Mouse (Mus musculus) liver, adult 2 months (tissue): ENCODE results near the gene Ccdc61. TPM values are rescaled to one million over a fixed set of nuclear protein-coding genes. Genes with fewer than 3 reads are reported as not detected.
A peak's percentile ranks its signal among the peaks of the same experiment; 100 is the strongest.

Experiments used
- DNase-seq: peaks from one replicate; pipeline ENCODE4 v3.0.0-alpha.2; 2011; ENCODE audit warnings: low read depth, low spot score; ENCODE audit errors: extremely low read depth
- H3K27ac ChIP-seq: fragments of 200-500 bp; replicated peaks from 2 replicates; pipeline ENCODE4 v1.5.1; 2012; ENCODE audit warnings: low read depth, mild to moderate bottlenecking, control low read depth, inconsistent platforms, low read length; ENCODE audit not compliant: insufficient read depth
- H3K27me3 ChIP-seq: fragments of 200-500 bp; 2 replicates; pipeline ENCODE4 v1.6.1; 2012; ENCODE audit warnings: mild to moderate bottlenecking, moderate library complexity, low read length, inconsistent platforms; ENCODE audit not compliant: control insufficient read depth, insufficient read depth
- H3K36me3 ChIP-seq: fragments of 200-500 bp; 2 replicates; pipeline ENCODE4 v1.6.1; 2012; ENCODE audit warnings: low read length, inconsistent platforms; ENCODE audit not compliant: control insufficient read depth, insufficient read depth
- H3K4me1 ChIP-seq: fragments of 200-500 bp; 2 replicates; pipeline ENCODE4 v1.6.1; 2011; ENCODE audit warnings: low read length; ENCODE audit not compliant: control insufficient read depth, insufficient read depth
- H3K4me3 ChIP-seq: fragments of 200-500 bp; 2 replicates; pipeline ENCODE4 v1.5.1; 2011; ENCODE audit warnings: low read depth, mild to moderate bottlenecking, control low read depth, low read length, moderate library complexity; ENCODE audit not compliant: insufficient read depth
- H3K79me2 ChIP-seq: fragments of 200-500 bp; 2 replicates; pipeline ENCODE4 v1.6.1; 2012; ENCODE audit warnings: inconsistent platforms, mild to moderate bottlenecking, low read length, moderate library complexity; ENCODE audit not compliant: control insufficient read depth, insufficient read depth
- H3K9ac ChIP-seq: fragments of 200-500 bp; 2 replicates; pipeline ENCODE4 v1.6.1; 2012; ENCODE audit warnings: low read depth, mild to moderate bottlenecking, control low read depth, inconsistent platforms, low read length
- CTCF ChIP-seq: fragments of 200-500 bp; IDR thresholded peaks from 2 replicates; pipeline ENCODE4 v1.5.1; 2011; ENCODE audit warnings: low read depth, low read length, control low read depth
- POLR2A ChIP-seq: fragments of 200-500 bp; IDR thresholded peaks from 2 replicates; pipeline ENCODE4 v1.6.1; 2011; ENCODE audit warnings: low read length, control low read depth; ENCODE audit not compliant: insufficient read depth; ENCODE audit errors: extremely low read depth
- WGBS: fragments of 180-500 bp; shearing (Covaris S2); methylation state at CpG from one replicate; pipeline ENCODE4 v1.1.7; 2018; 5-methylcytosine and 5-hydroxymethylcytosine counted together
- polyA plus RNA-seq: library from polyadenylated mRNA; depleted of rRNA; stranded (reverse); fragments of >200 nt; gene quantifications from 2 replicates; pipeline ENCODE4 v1.2.3, GENCODE M21; 2012; rRNA removed
- total RNA-seq: library from RNA; depleted of rRNA; stranded (reverse); fragments of >200 nt; gene quantifications from 2 replicates; pipeline ENCODE4 v1.2.3, GENCODE M21; 2014; rRNA removed

The Ccdc61 gene
- total and polyA plus RNA-seq, 2 experiments, result 5.6 to 12.0 TPM

- WGBS, result 90% methylated on average over 2 of the region's 2 CpGs
- no peak overlapping the region for H3K27ac ChIP-seq
These were observed 41.7 kb downstream of the Ccdc61 start for GRCm38 (mm10) chr7:18868491-18868890.

GRCm38 (mm10) chr7:18862801-18863200 is 47.4 kb downstream of the Ccdc61 start:
- Histone ChIP-seq H3K36me3 (no peaks in the 10 kb centered on the region), H3K27me3 (no peaks in the 10 kb centered on the region; the same call in 1 of the 2 replicates), H3K79me2 (no peaks in the 10 kb centered on the region), H3K4me1 (no peaks in the 10 kb centered on the region), H3K9ac (no peak overlapping the region), H3K4me3 (no peak overlapping the region), H3K27ac (no peak overlapping the region)
- no peak for TF ChIP-seq CTCF
- TF ChIP-seq POLR2A, result no peak
- DNase-seq, result no peak
- WGBS, result 82% methylated on average over 6 of the region's 6 CpGs

More at GRCm38 (mm10) chr7:18868491-18868890, 41.7 kb downstream of the Ccdc61 start:
- Histone ChIP-seq H3K36me3 (no peaks in the 10 kb centered on the region), H3K27me3 (no peaks in the 10 kb centered on the region), H3K4me1 (no peaks in the 10 kb centered on the region), H3K79me2 (no peaks in the 10 kb centered on the region), H3K9ac (no peak overlapping the region), H3K4me3 (no peak overlapping the region)
- DNase-seq, result no peak
- TF ChIP-seq POLR2A (no peak), CTCF (no peak)

GRCm38 (mm10) chr7:18858310-18858916 is 51.8 kb downstream of the Ccdc61 start:
- TF ChIP-seq POLR2A, result no peak
- no peak for TF ChIP-seq CTCF
- Histone ChIP-seq H3K27me3 (no peaks in the 10 kb centered on the region; the same call in 1 of the 2 replicates), H3K9ac (no peak overlapping the region), H3K27ac (no peak overlapping the region; the same call in 1 of the 2 replicates), H3K4me3 (no peak overlapping the region), H3K4me1 (no peaks in the 10 kb centered on the region), H3K79me2 (no peaks in the 10 kb centered on the region), H3K36me3 (no peaks in the 10 kb centered on the region)
- WGBS, result 69% methylated on average over 5 of the region's 5 CpGs
- DNase-seq, result peak; percentile 3

- 56% methylated on average over 1 of the region's 1 CpGs for WGBS
These were observed 61.8 kb downstream of the Ccdc61 start for GRCm38 (mm10) chr7:18848395-18848794.

GRCm38 (mm10) chr7:18844811-18845210 is 65.4 kb downstream of the Ccdc61 start:
- H3K79me2 ChIP-seq, result no peaks in the 10 kb centered on the region
- H3K36me3 ChIP-seq, result no peaks in the 10 kb centered on the region
- no peak overlapping the region for H3K4me3 ChIP-seq
- H3K4me1 ChIP-seq, result no peaks in the 10 kb centered on the region
- H3K9ac ChIP-seq, result no peak overlapping the region
- no peaks in the 10 kb centered on the region for H3K27me3 ChIP-seq
- TF ChIP-seq CTCF (no peak), POLR2A (no peak)
- DNase-seq, result no peak
- 60% methylated on average over 5 of the region's 5 CpGs for WGBS
- H3K27ac ChIP-seq, result no peak overlapping the region

More at GRCm38 (mm10) chr7:18848395-18848794, 61.8 kb downstream of the Ccdc61 start:
- no peaks in the 10 kb centered on the region for H3K79me2 ChIP-seq
- no peaks in the 10 kb centered on the region for H3K27me3 ChIP-seq
- H3K36me3 ChIP-seq, result no peaks in the 10 kb centered on the region
- no peak overlapping the region for H3K9ac ChIP-seq
- DNase-seq, result no peak
- no peaks in the 10 kb centered on the region for H3K4me1 ChIP-seq
- TF ChIP-seq POLR2A (no peak), CTCF (no peak)
- H3K27ac ChIP-seq, result no peak overlapping the region
- no peak overlapping the region for H3K4me3 ChIP-seq

GRCm38 (mm10) chr7:18841174-18841567 is 69.0 kb downstream of the Ccdc61 start:
- Histone ChIP-seq H3K4me3 (no peak overlapping the region), H3K27ac (no peak overlapping the region), H3K9ac (no peak overlapping the region), H3K79me2 (no peaks in the 10 kb centered on the region), H3K36me3 (no peaks in the 10 kb centered on the region), H3K27me3 (no peaks in the 10 kb centered on the region), H3K4me1 (no peaks in the 10 kb centered on the region)
- WGBS, result 74% methylated on average over 1 of the region's 1 CpGs
- DNase-seq, result no peak
- TF ChIP-seq POLR2A (no peak), CTCF (no peak)

Other genes with a start within 250 kb of the Ccdc61 start
- gene Psg20, start 224.2 kb downstream of the Ccdc61 start, total RNA-seq, result not detected in 2 replicates
- not detected in 2 replicates for gene Psg20, start 224.2 kb downstream of the Ccdc61 start, polyA plus RNA-seq
- not detected in 2 replicates for gene Psg22, start 192.3 kb downstream of the Ccdc61 start, total RNA-seq
- gene Psg22, start 192.3 kb downstream of the Ccdc61 start, polyA plus RNA-seq, result 0.04 TPM in 1 of 2 replicates, not detected in the other
- gene Psg19, start 111.9 kb downstream of the Ccdc61 start, total RNA-seq, result not detected in 2 replicates
- not detected in 2 replicates for gene Psg19, start 111.9 kb downstream of the Ccdc61 start, polyA plus RNA-seq
- not detected in 2 replicates for gene Psg17, start 88.8 kb downstream of the Ccdc61 start, total RNA-seq
- gene Psg17, start 88.8 kb downstream of the Ccdc61 start, polyA plus RNA-seq, result not detected in 2 replicates
- 0.83 and 1.1 TPM in 2 replicates for gene Mill2, start 70.4 kb downstream of the Ccdc61 start, total RNA-seq
- gene Mill2, start 70.4 kb downstream of the Ccdc61 start, polyA plus RNA-seq, result 0.37 and 0.50 TPM in 2 replicates
- gene Pglyrp1, start 39.1 kb downstream of the Ccdc61 start, total RNA-seq, result 0.18 and 0.27 TPM in 2 replicates
- gene Pglyrp1, start 39.1 kb downstream of the Ccdc61 start, polyA plus RNA-seq, result 1.7 and 2.0 TPM in 2 replicates
- 0.09 and 0.27 TPM in 2 replicates for gene Nova2, start 15.5 kb upstream of the Ccdc61 start, total RNA-seq
- 0.16 and 0.24 TPM in 2 replicates for gene Nova2, start 15.5 kb upstream of the Ccdc61 start, polyA plus RNA-seq
- gene Nanos2, start 77.0 kb upstream of the Ccdc61 start, total RNA-seq, result not detected in 2 replicates
- not detected in 2 replicates for gene Nanos2, start 77.0 kb upstream of the Ccdc61 start, polyA plus RNA-seq
- gene Mypop, start 80.8 kb upstream of the Ccdc61 start, total RNA-seq, result 0.54 and 0.65 TPM in 2 replicates
- gene Mypop, start 80.8 kb upstream of the Ccdc61 start, polyA plus RNA-seq, result 2.7 and 3.1 TPM in 2 replicates
- 4.5 and 7.3 TPM in 2 replicates for gene Irf2bp1, start 93.6 kb upstream of the Ccdc61 start, total RNA-seq
- gene Irf2bp1, start 93.6 kb upstream of the Ccdc61 start, polyA plus RNA-seq, result 13.2 and 14.6 TPM in 2 replicates
- gene Foxa3, start 113.1 kb upstream of the Ccdc61 start, total RNA-seq, result 31.2 and 60.1 TPM in 2 replicates
- 47.4 and 54.1 TPM in 2 replicates for gene Foxa3, start 113.1 kb upstream of the Ccdc61 start, polyA plus RNA-seq
- gene Sympk, start 114.0 kb upstream of the Ccdc61 start, total RNA-seq, result 21.5 and 29.5 TPM in 2 replicates
- gene Sympk, start 114.0 kb upstream of the Ccdc61 start, polyA plus RNA-seq, result 37.3 and 46.9 TPM in 2 replicates
- gene Rsph6a, start 144.3 kb upstream of the Ccdc61 start, total RNA-seq, result not detected in 2 replicates
- gene Rsph6a, start 144.3 kb upstream of the Ccdc61 start, polyA plus RNA-seq, result not detected in 2 replicates
- 4.5 and 6.7 TPM in 2 replicates for gene Dmwd, start 165.8 kb upstream of the Ccdc61 start, total RNA-seq
- gene Dmwd, start 165.8 kb upstream of the Ccdc61 start, polyA plus RNA-seq, result 29.4 and 35.7 TPM in 2 replicates
- 13.6 and 24.8 TPM in 2 replicates for gene Dmpk, start 173.4 kb upstream of the Ccdc61 start, total RNA-seq
- gene Dmpk, start 173.4 kb upstream of the Ccdc61 start, polyA plus RNA-seq, result 60.0 and 76.4 TPM in 2 replicates
- 1.8 and 2.3 TPM in 2 replicates for gene Six5, start 184.2 kb upstream of the Ccdc61 start, total RNA-seq
- gene Six5, start 184.2 kb upstream of the Ccdc61 start, polyA plus RNA-seq, result 5.2 and 8.7 TPM in 2 replicates
- gene Gm4969, start 208.0 kb upstream of the Ccdc61 start, total RNA-seq, result 0.09 TPM in 1 of 2 replicates, not detected in the other
- 0.02 TPM in 1 of 2 replicates, not detected in the other for gene Gm4969, start 208.0 kb upstream of the Ccdc61 start, polyA plus RNA-seq
- gene Fbxo46, start 209.4 kb upstream of the Ccdc61 start, total RNA-seq, result 2.4 and 3.2 TPM in 2 replicates
- gene Fbxo46, start 209.4 kb upstream of the Ccdc61 start, polyA plus RNA-seq, result 4.3 and 5.0 TPM in 2 replicates
- gene Qpctl, start 238.9 kb upstream of the Ccdc61 start, total RNA-seq, result 4.3 and 6.3 TPM in 2 replicates
- gene Qpctl, start 238.9 kb upstream of the Ccdc61 start, polyA plus RNA-seq, result 8.9 and 11.7 TPM in 2 replicates
- gene Snrpd2, start 239.3 kb upstream of the Ccdc61 start, total RNA-seq, result 28.4 and 29.4 TPM in 2 replicates
- gene Snrpd2, start 239.3 kb upstream of the Ccdc61 start, polyA plus RNA-seq, result 16.4 and 17.7 TPM in 2 replicates